Mouse (Mus musculus) heart, embryonic 15.5 days (tissue): ENCODE measurements around the gene Dffb. TPM values are rescaled to one million over a fixed set of nuclear protein-coding genes. Genes with fewer than 3 reads are reported as not detected.

Source experiments
- ATAC-seq: fragments of 200-750 bp; cut with Nextera tagmentation; replicated peaks from 2 replicates; pipeline ENCODE4 v1.8.0; 2017; ENCODE audit warnings: low read depth, moderate TSS enrichment; ENCODE audit not compliant: insufficient number of reproducible peaks, insufficient read depth, low FRiP score
- H3K27ac ChIP-seq: fragments of 300-500 bp; sonication (generic); 2 replicates; pipeline ENCODE4 v1.5.1; 2015; ENCODE audit warnings: mild to moderate bottlenecking, inconsistent platforms
- H3K27me3 ChIP-seq: fragments of 300-500 bp; sonication (generic); 2 replicates; pipeline ENCODE4 v1.6.1; 2015; ENCODE audit warnings: inconsistent platforms
- H3K36me3 ChIP-seq: fragments of 300-500 bp; sonication (generic); 2 replicates; pipeline ENCODE4 v1.6.1; 2015; ENCODE audit warnings: mild to moderate bottlenecking, inconsistent platforms
- H3K4me1 ChIP-seq: fragments of 300-500 bp; sonication (generic); replicated peaks from 2 replicates; pipeline ENCODE4 v1.6.1; 2015; ENCODE audit warnings: inconsistent platforms
- H3K4me2 ChIP-seq: fragments of 300-500 bp; sonication (generic); 2 replicates; pipeline ENCODE4 v1.6.1; 2015; ENCODE audit warnings: inconsistent platforms, mild to moderate bottlenecking, moderate library complexity
- H3K4me3 ChIP-seq: fragments of 300-500 bp; sonication (generic); 2 replicates; pipeline ENCODE4 v1.5.1; 2015; ENCODE audit warnings: mild to moderate bottlenecking, inconsistent platforms
- H3K9ac ChIP-seq: fragments of 300-500 bp; sonication (generic); 2 replicates; pipeline ENCODE4 v1.6.1; 2015; ENCODE audit warnings: mild to moderate bottlenecking, inconsistent platforms
- H3K9me3 ChIP-seq: fragments of 300-500 bp; sonication (generic); replicated peaks from 2 replicates; pipeline ENCODE4 v1.6.1; 2016; ENCODE audit warnings: inconsistent platforms
- WGBS: fragments of 180-500 bp; shearing (Covaris S2); methylation state at CpG from one replicate; pipeline ENCODE4 v1.1.7; 2015; ENCODE audit warnings: mixed read lengths; 5-methylcytosine and 5-hydroxymethylcytosine counted together
- polyA plus RNA-seq: library from polyadenylated mRNA; unstranded; fragments of >200 nt; fragmentation: Nextera tagmentation; extraction: Ambion mirVana; gene quantifications from 2 replicates; pipeline ENCODE4 v1.2.1, GENCODE M21; 2015

Dffb gene
- polyA plus RNA-seq, 1 experiment from 2014 or later, result 5.5 TPM

DNA sequence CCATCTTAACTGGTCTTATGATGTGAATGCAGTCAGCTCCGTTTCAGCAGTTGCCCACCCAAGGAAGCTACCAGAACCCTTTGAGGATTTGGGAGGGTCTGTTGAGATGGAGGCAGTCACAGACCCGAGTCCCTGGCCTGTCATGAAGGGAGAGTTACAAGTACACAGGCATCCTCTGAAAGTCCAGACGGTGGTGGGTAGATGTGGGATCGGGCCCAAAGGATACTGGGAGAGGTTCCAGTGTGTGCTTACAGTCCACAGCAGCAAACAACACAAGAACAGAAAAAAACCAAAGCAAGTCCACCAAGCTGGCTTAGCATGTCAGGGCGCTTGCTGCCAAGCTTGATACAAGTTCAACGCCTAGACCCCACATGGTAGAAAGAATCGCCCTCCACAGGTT is 12.3 kb downstream of the Dffb start:
- Histone ChIP-seq H3K4me1 (peaks cover 12% of the 10 kb centered on the region), H3K9me3 (no peaks in the 10 kb centered on the region), H3K9ac (no peak overlapping the region), H3K4me3 (no peak overlapping the region), H3K4me2 (no peak overlapping the region), H3K36me3 (peaks cover 45% of the 10 kb centered on the region), H3K27me3 (no peaks in the 10 kb centered on the region), H3K27ac (no peak overlapping the region)
- 82% methylated on average over 7 of the region's 7 CpGs for WGBS
- ATAC-seq, result no peak

DNA sequence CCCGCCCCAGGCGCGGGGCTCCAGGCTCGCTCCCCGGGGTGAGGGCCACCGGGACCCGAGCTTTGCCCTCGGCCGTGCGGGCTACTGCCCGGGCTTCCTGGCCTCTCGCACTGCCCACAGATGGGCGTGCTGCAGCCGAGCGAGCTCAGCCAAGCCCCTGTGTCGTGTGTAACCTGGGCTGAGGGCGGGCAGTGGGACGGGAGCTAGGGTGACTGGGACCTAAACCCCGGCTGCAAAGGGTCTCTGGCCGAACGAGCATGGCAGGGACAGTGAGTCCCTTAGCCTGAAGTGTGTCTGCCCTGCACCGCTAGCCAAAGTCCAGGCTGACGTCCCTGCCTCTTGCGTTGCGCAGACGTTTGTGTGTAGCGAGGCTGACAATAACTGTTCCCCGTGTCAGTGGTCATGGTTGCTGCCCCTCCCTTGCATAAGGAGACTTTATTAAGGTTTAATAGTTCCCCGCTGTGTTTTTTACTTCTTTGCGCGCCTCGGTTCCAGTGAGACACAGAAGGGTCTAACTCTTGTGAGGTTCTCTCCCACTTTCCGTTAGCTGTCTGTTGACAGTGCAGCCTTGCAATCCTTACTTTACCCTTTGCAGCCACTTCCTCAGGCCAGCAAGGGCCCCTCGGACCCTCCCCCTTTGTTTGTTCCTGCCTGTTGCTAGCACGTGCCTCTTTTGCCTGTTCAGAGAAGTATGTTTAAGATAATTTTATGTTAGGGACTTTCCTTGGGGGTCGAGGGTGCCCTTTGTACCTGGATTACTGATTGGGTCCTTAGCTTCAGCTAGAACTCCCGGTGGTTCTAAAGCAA is 17.3 kb downstream of the Dffb start:
- Histone ChIP-seq H3K27me3 (peaks cover 9% of the 10 kb centered on the region; the same call in 1 of the 2 replicates), H3K4me1 (peaks cover 12% of the 10 kb centered on the region), H3K4me3 (peak overlapping the region; percentile 87), H3K9me3 (no peaks in the 10 kb centered on the region), H3K9ac (peak overlapping the region; percentile 94), H3K4me2 (peak overlapping the region; percentile 89), H3K36me3 (peaks cover 31% of the 10 kb centered on the region), H3K27ac (peak overlapping the region; percentile 94)
- ATAC-seq, result no peak; the same call in 1 of the 2 replicates
- WGBS, result under 1% methylated on average over 37 of the region's 37 CpGs

DNA sequence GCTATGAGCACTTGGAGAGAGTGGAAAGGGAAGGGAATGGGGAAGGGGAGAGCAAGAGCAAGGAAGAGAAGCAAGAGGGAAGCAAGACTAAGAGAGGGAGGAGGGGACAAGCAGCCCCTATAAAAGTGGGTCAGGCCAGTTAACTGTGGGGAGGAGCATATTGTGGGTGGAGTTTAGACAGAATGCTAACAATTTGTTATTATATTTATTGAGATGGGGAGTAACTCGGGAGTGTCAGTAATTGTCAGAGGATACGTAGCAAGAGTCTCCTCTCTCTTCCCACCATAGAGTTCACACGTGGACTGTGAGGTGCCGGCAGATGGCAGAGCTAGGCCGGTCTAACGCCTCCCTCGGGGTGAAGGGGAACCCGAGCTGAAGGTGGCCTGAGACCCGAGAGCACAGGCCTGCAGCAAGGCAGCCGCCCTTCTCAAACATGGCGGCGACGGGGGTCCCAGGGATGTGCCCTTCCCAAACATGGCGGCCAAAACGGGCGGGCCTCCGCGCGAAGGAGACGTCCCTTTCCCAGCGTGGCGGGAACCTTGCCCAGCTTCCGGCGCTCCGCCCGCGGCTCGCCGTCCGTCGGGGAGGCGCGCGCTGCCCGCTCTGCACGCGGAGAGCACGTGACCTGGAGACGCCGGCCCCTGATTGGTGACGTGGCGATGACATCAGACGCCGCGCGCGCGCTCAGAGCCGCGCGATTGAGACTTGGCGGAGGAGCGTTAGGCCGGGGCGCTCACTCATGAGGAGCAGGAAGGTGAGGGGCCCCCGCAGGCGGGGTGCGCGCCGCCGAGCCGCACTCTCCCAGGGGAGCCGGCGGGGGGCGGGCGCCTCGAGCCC is 18.1 kb downstream of the Dffb start, which contains the start of gene A430005L14Rik:
Gene A430005L14Rik, plus strand, starts transcription at position 669 of the 837 bp plus-strand sequence.
- peak; percentile 95 for ATAC-seq
- H3K4me3 ChIP-seq, result peak within 1 kb of the TSS; percentile 87
- peaks cover 17% of the 10 kb centered on the region; the same call in 1 of the 2 replicates for H3K27me3 ChIP-seq
- peaks cover 12% of the 10 kb centered on the region for H3K4me1 ChIP-seq
- peak within 1 kb of the TSS; percentile 94 for H3K27ac ChIP-seq
- H3K4me2 ChIP-seq, result peak within 1 kb of the TSS; percentile 89
- H3K9me3 ChIP-seq, result no peaks in the 10 kb centered on the region
- peaks cover 23% of the 10 kb centered on the region for H3K36me3 ChIP-seq
- 2% methylated on average over 50 of the region's 67 CpGs for WGBS
- peak within 1 kb of the TSS; percentile 94 for H3K9ac ChIP-seq

DNA sequence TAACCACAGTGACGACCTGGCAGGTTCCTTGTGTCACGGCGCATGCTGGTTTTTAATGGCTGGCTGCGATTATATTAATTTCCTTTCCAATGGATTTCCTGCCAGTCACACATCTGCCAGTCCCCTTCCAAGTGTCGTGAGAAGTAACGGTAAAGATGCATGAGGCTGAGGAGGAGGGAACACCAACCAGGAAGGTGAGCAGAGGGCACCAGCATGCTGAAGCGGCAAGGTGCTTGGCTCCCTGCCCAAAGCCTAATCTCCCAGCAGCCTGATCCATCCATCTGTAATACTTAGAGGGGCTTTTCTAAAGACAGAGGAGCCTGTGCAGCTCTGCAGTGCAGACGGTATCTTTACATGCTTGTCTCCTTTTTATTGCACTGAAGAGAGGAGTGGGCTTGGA is 19.3 kb downstream of the Dffb start:
- peaks cover 13% of the 10 kb centered on the region for H3K36me3 ChIP-seq
- H3K9me3 ChIP-seq, result no peaks in the 10 kb centered on the region
- no peak overlapping the region for H3K4me3 ChIP-seq
- H3K27ac ChIP-seq, result no peak overlapping the region
- no peak for ATAC-seq
- H3K9ac ChIP-seq, result no peak overlapping the region
- no peak overlapping the region for H3K4me2 ChIP-seq
- WGBS, result 71% methylated on average over 8 of the region's 8 CpGs
- peaks cover 12% of the 10 kb centered on the region for H3K4me1 ChIP-seq
- H3K27me3 ChIP-seq, result peaks cover 17% of the 10 kb centered on the region; the same call in 1 of the 2 replicates

DNA sequence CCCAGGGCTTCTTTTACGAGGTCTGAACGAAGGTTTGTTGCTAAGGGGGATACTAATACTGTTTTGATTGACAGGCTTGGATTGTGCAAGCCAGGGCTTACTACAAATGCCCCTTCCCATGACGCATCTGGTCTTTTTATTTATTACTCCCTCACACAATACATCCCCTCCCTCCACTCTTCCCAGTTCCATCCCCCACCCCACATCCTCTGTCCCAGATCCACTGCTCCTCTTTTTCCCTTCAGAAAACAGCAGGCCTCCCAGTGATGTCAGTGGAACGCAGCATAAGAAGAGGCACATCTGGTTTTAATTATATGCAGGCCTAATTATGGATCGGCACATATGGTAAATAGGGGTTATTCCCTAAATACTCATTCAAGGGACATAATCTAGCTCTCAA is 23.2 kb downstream of the Dffb start:
- H3K36me3 ChIP-seq, result no peaks in the 10 kb centered on the region
- WGBS, result 52% methylated on average over 5 of the region's 5 CpGs
- no peak overlapping the region for H3K9ac ChIP-seq
- no peak overlapping the region for H3K4me3 ChIP-seq
- peaks cover 42% of the 10 kb centered on the region for H3K27me3 ChIP-seq
- ATAC-seq, result no peak
- no peak overlapping the region for H3K4me2 ChIP-seq
- H3K27ac ChIP-seq, result no peak overlapping the region
- H3K4me1 ChIP-seq, result no peaks in the 10 kb centered on the region
- H3K9me3 ChIP-seq, result no peaks in the 10 kb centered on the region

DNA sequence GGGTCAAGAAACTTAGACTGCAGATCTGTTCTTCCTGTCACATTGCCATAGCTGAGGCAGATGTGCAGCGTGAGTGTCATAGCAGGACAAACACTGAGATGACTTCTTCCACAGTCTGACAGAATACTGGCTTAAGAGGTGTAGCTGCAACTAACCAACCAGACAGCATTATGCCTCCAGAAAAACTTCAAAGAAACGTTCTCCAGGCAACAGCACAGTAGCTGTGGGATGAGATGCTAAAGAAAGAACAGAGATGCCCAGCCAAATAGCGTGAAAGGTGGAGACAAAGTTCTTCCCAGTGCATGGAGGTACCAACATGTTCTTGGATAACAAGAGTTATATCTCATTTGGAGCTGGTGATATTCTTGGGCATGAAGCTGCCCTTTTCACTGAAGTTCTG is 23.8 kb downstream of the Dffb start:
- H3K36me3 ChIP-seq, result no peaks in the 10 kb centered on the region
- H3K27ac ChIP-seq, result no peak overlapping the region
- H3K27me3 ChIP-seq, result peaks cover 46% of the 10 kb centered on the region
- no peak overlapping the region for H3K4me3 ChIP-seq
- H3K9me3 ChIP-seq, result no peaks in the 10 kb centered on the region
- no peak overlapping the region for H3K4me2 ChIP-seq
- WGBS, result 57% methylated on average over 3 of the region's 3 CpGs
- H3K9ac ChIP-seq, result no peak overlapping the region
- ATAC-seq, result no peak
- H3K4me1 ChIP-seq, result no peaks in the 10 kb centered on the region

DNA sequence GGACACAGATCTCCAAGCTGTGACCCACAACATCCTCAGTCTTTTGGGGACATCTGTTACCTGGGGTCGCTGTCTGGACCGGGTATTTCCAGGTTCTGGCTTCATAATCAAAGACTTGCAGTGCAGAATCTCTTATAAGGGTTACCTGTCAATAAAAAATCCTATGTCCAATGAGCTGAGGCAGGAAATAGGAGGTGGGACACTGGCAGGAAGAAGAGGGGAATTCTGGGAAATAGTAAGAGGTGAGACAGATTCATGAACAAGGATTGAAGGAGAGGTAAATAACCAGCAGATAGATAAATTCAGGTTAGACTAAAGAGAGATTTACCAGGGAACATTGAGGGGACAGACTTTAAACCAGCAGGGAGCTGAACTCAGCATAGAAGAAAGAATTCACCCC is 24.6 kb downstream of the Dffb start:
- Histone ChIP-seq H3K27ac (no peak overlapping the region), H3K4me2 (no peak overlapping the region), H3K9me3 (no peaks in the 10 kb centered on the region), H3K36me3 (no peaks in the 10 kb centered on the region), H3K9ac (no peak overlapping the region), H3K4me1 (no peaks in the 10 kb centered on the region), H3K4me3 (no peak overlapping the region), H3K27me3 (peaks cover 52% of the 10 kb centered on the region)
- ATAC-seq, result no peak
- WGBS, result 60% methylated on average over 2 of the region's 2 CpGs

DNA sequence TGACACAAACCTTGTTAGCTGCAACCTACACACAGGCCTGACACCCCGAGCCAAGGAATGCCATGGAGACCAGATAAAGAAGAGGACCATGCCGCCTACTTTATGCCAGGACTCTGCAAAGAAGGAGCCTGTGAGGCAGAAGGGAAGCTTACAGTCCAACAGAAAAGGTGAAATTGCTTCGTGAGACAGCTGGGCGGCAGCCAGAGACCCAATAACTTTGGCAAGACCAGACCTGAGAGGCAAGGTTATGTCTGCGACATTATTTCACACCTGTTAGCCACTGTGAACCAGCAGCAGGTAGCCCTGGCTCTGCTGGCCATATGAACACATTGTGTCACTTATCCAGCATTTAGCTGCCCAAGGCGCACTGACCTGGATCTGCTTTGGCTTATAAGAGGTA is 29.2 kb downstream of the Dffb start:
- H3K27me3 ChIP-seq, result peaks cover 62% of the 10 kb centered on the region
- H3K4me1 ChIP-seq, result peaks cover 3% of the 10 kb centered on the region; the same call in 1 of the 2 replicates
- no peak overlapping the region for H3K27ac ChIP-seq
- H3K4me3 ChIP-seq, result no peak overlapping the region
- 66% methylated on average over 6 of the region's 6 CpGs for WGBS
- no peak overlapping the region for H3K9ac ChIP-seq
- H3K4me2 ChIP-seq, result no peak overlapping the region
- H3K36me3 ChIP-seq, result no peaks in the 10 kb centered on the region
- H3K9me3 ChIP-seq, result no peaks in the 10 kb centered on the region
- no peak for ATAC-seq

DNA sequence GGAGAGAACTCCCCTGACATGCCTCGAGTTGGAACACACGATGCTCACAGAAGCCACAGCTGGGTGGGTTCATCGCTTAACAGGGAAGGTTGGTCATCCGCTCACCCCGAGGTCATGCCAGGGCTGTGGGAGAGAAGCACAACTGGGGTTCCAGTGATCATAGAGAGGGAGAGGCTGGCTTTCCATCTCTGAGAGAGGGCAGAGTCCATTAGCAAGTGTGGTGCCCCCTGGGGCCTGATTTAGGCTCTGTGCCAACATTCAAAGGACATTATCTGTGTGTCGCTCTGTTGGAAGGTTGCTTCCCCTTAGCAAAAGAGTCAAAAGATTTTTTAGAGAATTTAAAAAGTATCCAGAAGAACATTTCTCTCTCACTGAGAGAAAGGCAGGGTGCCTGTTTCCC is 30.7 kb downstream of the Dffb start:
- H3K27ac ChIP-seq, result no peak overlapping the region
- H3K27me3 ChIP-seq, result peaks cover 63% of the 10 kb centered on the region
- peaks cover 3% of the 10 kb centered on the region; the same call in 1 of the 2 replicates for H3K4me1 ChIP-seq
- no peak overlapping the region for H3K9ac ChIP-seq
- no peak for ATAC-seq
- no peaks in the 10 kb centered on the region for H3K36me3 ChIP-seq
- H3K9me3 ChIP-seq, result no peaks in the 10 kb centered on the region
- no peak overlapping the region for H3K4me3 ChIP-seq
- no peak overlapping the region for H3K4me2 ChIP-seq
- 37% methylated on average over 6 of the region's 6 CpGs for WGBS

DNA sequence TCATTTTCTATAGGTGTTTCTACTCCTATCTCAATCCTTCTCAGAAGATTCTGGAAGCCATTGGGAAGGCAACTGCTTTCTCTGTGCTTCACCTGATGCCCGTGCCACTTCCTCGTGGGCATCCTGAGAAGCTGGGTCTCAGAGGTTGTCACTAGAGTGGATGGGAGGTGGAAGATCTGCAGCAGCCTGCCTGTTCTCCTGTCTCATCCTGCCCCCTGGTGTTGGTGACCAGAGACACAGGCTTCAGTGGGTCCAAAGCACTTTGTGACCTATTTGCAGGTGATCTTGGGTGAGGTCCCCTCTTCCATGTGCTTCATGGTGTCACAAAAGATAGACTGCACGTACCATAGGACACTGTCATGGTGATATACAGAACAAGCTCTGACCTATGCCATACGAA is 31.7 kb downstream of the Dffb start:
- Histone ChIP-seq H3K27me3 (peaks cover 65% of the 10 kb centered on the region), H3K4me1 (peaks cover 3% of the 10 kb centered on the region; the same call in 1 of the 2 replicates), H3K4me2 (no peak overlapping the region), H3K9me3 (no peaks in the 10 kb centered on the region), H3K36me3 (no peaks in the 10 kb centered on the region), H3K4me3 (no peak overlapping the region), H3K9ac (no peak overlapping the region), H3K27ac (no peak overlapping the region)
- ATAC-seq, result no peak
- WGBS, result 43% methylated on average over 4 of the region's 4 CpGs

DNA sequence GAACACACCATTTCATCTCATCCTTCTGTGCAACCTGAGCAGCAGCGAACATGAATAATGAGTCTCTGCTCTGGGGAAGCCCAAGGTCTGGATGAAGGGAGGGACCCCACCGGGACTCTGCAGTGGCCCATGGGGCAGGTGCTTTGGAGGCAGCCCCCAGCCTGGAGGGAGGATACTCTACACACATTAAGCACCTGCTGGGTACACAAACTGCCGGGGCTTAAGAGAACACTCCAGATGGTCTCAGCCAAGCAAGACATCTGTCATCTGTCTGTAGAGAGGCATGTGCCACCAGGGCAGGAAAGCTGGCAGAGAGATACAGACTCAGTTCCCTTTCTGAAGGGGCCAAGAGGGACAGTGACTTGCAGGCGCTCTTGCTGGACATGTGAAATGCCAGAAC is 45.0 kb downstream of the Dffb start:
- Histone ChIP-seq H3K4me3 (no peak overlapping the region), H3K9me3 (no peaks in the 10 kb centered on the region), H3K4me1 (no peaks in the 10 kb centered on the region), H3K27me3 (0 out of 2 replicates have a peak, but pooled peaks cover under 1% of the 10 kb centered on the region), H3K4me2 (no peak overlapping the region), H3K9ac (no peak overlapping the region), H3K27ac (no peak overlapping the region), H3K36me3 (no peaks in the 10 kb centered on the region)
- WGBS, result 61% methylated on average over 4 of the region's 4 CpGs
- no peak for ATAC-seq
